Mouse (Mus musculus): ENCODE results near the gene Tubb1. TPM values are rescaled to one million over a fixed set of nuclear protein-coding genes. Genes with fewer than 3 reads are reported as not detected.

Tubb1 gene
- polyA plus RNA-seq, 1 experiment from 2014 or later = 6.6 TPM

GRCm38 (mm10) chr2:174438181-174438580, 12.3 kb upstream of the Tubb1 start:
- Histone ChIP-seq H3K27me3 (ENCODE audit: control insufficient read depth, insufficient read depth, low read length) (no peaks in the 10 kb centered on the region), H3K4me3 (ENCODE audit: low read depth, low read length) (peak overlapping the region; percentile 51), H3K36me3 (replicated peaks; ENCODE audit: control insufficient read depth, insufficient read depth, low read depth, low read length) (no peaks in the 10 kb centered on the region; the same call in 1 of the 2 replicates), H3K9me3 (replicated peaks; ENCODE audit: control insufficient read depth, low read length) (no peaks in the 10 kb centered on the region), H3K9ac (replicated peaks; ENCODE audit: low read length) (peak overlapping the region; percentile 67), H3K4me1 (ENCODE audit: control insufficient read depth, insufficient read depth, low read length) (no peaks in the 10 kb centered on the region), H3K27ac (replicated peaks; ENCODE audit: low read depth, low read length) (no peak overlapping the region), H3K4me2 (ENCODE audit: low read depth, low read length) (peak overlapping the region; percentile 80)
- DNase-seq (ENCODE audit: low spot score) (no peak), ATAC-seq (replicated peaks; ENCODE audit: insufficient number of reproducible peaks, low FRiP score, low TSS enrichment, low read depth) (no peak)
- WGBS = 64% methylated on average over 11 of the region's 11 CpGs

DNA sequence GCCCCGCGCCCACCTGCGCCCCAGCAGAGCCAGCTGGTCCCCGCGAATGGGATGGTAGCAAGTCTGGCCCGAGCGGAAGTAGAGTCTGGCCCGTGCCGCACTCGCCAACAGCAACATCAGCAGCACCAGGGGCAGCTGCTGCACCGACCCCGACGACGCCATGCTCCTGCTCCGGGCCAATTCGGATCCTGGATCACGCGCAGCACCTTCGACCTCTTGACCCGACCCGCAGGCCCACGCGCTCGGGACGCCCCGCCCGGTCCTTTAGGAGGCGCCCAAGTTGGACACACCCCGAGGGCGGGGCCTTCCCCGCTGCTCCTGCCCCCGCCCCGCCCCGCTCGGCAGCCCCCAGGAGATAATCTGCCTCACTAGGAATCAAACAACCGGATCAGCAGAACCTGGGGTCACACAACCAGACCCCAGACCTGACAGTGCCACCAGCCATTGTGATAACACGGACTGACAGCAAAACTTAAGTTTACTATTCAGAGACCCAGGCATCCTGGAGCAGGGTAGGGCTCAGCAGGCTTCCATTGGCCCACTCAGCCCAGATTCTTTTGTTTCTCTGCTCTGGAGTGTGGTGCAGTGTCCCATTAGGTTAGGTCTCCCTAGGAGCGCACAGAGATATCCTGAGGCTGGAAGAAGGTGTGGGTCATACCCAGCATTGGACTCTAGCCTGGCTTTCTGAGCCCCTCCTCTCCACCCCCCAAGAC, 11.6 kb upstream of the Tubb1 start, which contains the start of gene Ctsz:
Gene Ctsz (minus strand): TSS at position 303 of the 713 bp plus-strand sequence.
- Histone ChIP-seq H3K9me3 (replicated peaks; ENCODE audit: control insufficient read depth, low read length) (no peaks in the 10 kb centered on the region), H3K4me3 (ENCODE audit: low read depth, low read length) (peak within 1 kb of the TSS; percentile 51), H3K27me3 (ENCODE audit: control insufficient read depth, insufficient read depth, low read length) (no peaks in the 10 kb centered on the region), H3K27ac (replicated peaks; ENCODE audit: low read depth, low read length) (no peak within 1 kb of the TSS), H3K9ac (replicated peaks; ENCODE audit: low read length) (peak within 1 kb of the TSS; percentile 67), H3K36me3 (replicated peaks; ENCODE audit: control insufficient read depth, insufficient read depth, low read depth, low read length) (no peaks in the 10 kb centered on the region; the same call in 1 of the 2 replicates), H3K4me2 (ENCODE audit: low read depth, low read length) (peak within 1 kb of the TSS; percentile 80), H3K4me1 (ENCODE audit: control insufficient read depth, insufficient read depth, low read length) (no peaks in the 10 kb centered on the region)
- ATAC-seq (replicated peaks; ENCODE audit: insufficient number of reproducible peaks, low FRiP score, low TSS enrichment, low read depth) = peak; percentile 72
- peak; percentile 76 for DNase-seq (ENCODE audit: low spot score)
- WGBS = under 1% methylated on average over 37 of the region's 38 CpGs

GRCm38 (mm10) chr2:174439450-174439838, 11.1 kb upstream of the Tubb1 start:
- H3K27ac ChIP-seq (replicated peaks; ENCODE audit: low read depth, low read length) = no peak overlapping the region
- ATAC-seq (replicated peaks; ENCODE audit: insufficient number of reproducible peaks, low FRiP score, low TSS enrichment, low read depth) (no peak), DNase-seq (ENCODE audit: low spot score) (no peak)
- H3K27me3 ChIP-seq (ENCODE audit: control insufficient read depth, insufficient read depth, low read length) = no peaks in the 10 kb centered on the region
- no peaks in the 10 kb centered on the region; the same call in 1 of the 2 replicates for H3K36me3 ChIP-seq (replicated peaks; ENCODE audit: control insufficient read depth, insufficient read depth, low read depth, low read length)
- 50% methylated on average over 5 of the region's 5 CpGs for WGBS
- no peak overlapping the region for H3K4me2 ChIP-seq (ENCODE audit: low read depth, low read length)
- H3K4me1 ChIP-seq (ENCODE audit: control insufficient read depth, insufficient read depth, low read length) = no peaks in the 10 kb centered on the region
- H3K4me3 ChIP-seq (ENCODE audit: low read depth, low read length) = no peak overlapping the region
- H3K9me3 ChIP-seq (replicated peaks; ENCODE audit: control insufficient read depth, low read length) = no peaks in the 10 kb centered on the region
- no peak overlapping the region for H3K9ac ChIP-seq (replicated peaks; ENCODE audit: low read length)

GRCm38 (mm10) chr2:174439961-174440360, 10.5 kb upstream of the Tubb1 start:
- H3K4me1 ChIP-seq (ENCODE audit: control insufficient read depth, insufficient read depth, low read length) = no peaks in the 10 kb centered on the region
- ATAC-seq (replicated peaks; ENCODE audit: insufficient number of reproducible peaks, low FRiP score, low TSS enrichment, low read depth) = no peak
- no peaks in the 10 kb centered on the region; the same call in 1 of the 2 replicates for H3K36me3 ChIP-seq (replicated peaks; ENCODE audit: control insufficient read depth, insufficient read depth, low read depth, low read length)
- no peak overlapping the region for H3K27ac ChIP-seq (replicated peaks; ENCODE audit: low read depth, low read length)
- no peak overlapping the region for H3K9ac ChIP-seq (replicated peaks; ENCODE audit: low read length)
- H3K4me2 ChIP-seq (ENCODE audit: low read depth, low read length) = no peak overlapping the region
- WGBS = 80% methylated on average over 9 of the region's 9 CpGs
- no peak overlapping the region for H3K4me3 ChIP-seq (ENCODE audit: low read depth, low read length)
- DNase-seq (ENCODE audit: low spot score) = no peak
- H3K9me3 ChIP-seq (replicated peaks; ENCODE audit: control insufficient read depth, low read length) = no peaks in the 10 kb centered on the region
- H3K27me3 ChIP-seq (ENCODE audit: control insufficient read depth, insufficient read depth, low read length) = no peaks in the 10 kb centered on the region

DNA sequence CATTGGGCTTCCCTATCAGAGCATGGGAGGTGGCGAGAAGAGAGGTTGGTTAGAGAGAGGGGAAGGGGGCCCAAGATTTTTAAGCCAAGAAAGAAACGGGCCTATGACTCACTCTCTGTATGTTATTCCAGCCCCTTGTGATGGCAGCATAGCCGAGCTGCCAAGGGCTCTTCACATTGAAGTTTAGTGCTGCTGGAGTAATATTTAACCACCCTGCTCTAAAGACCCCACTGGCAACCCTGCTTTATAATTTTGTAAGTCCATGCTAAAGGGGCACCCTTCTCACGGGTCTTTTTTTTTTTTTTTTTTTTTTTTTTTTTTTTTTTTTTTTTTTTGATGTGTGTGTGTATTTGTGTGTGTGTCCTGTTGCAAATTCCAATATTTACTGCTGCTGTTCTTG, 8.6 kb upstream of the Tubb1 start:
- Histone ChIP-seq H3K4me3 (ENCODE audit: low read depth, low read length) (no peak overlapping the region), H3K4me1 (ENCODE audit: control insufficient read depth, insufficient read depth, low read length) (no peaks in the 10 kb centered on the region), H3K27me3 (ENCODE audit: control insufficient read depth, insufficient read depth, low read length) (no peaks in the 10 kb centered on the region), H3K9ac (replicated peaks; ENCODE audit: low read length) (no peak overlapping the region), H3K27ac (replicated peaks; ENCODE audit: low read depth, low read length) (no peak overlapping the region), H3K4me2 (ENCODE audit: low read depth, low read length) (no peak overlapping the region), H3K9me3 (replicated peaks; ENCODE audit: control insufficient read depth, low read length) (no peaks in the 10 kb centered on the region), H3K36me3 (replicated peaks; ENCODE audit: control insufficient read depth, insufficient read depth, low read depth, low read length) (no peaks in the 10 kb centered on the region)
- DNase-seq (ENCODE audit: low spot score) = no peak
- WGBS = 74% methylated on average over 4 of the region's 4 CpGs
- ATAC-seq (replicated peaks; ENCODE audit: insufficient number of reproducible peaks, low FRiP score, low TSS enrichment, low read depth) = no peak

- no peak overlapping the region for H3K4me2 ChIP-seq (ENCODE audit: low read depth, low read length)
- DNase-seq (ENCODE audit: low spot score) = no peak
- no peak overlapping the region for H3K9ac ChIP-seq (replicated peaks; ENCODE audit: low read length)
- no peak overlapping the region for H3K4me3 ChIP-seq (ENCODE audit: low read depth, low read length)
- no peaks in the 10 kb centered on the region for H3K9me3 ChIP-seq (replicated peaks; ENCODE audit: control insufficient read depth, low read length)
- no peaks in the 10 kb centered on the region for H3K27me3 ChIP-seq (ENCODE audit: control insufficient read depth, insufficient read depth, low read length)
- no peak overlapping the region for H3K27ac ChIP-seq (replicated peaks; ENCODE audit: low read depth, low read length)
- H3K4me1 ChIP-seq (ENCODE audit: control insufficient read depth, insufficient read depth, low read length) = no peaks in the 10 kb centered on the region
- ATAC-seq (replicated peaks; ENCODE audit: insufficient number of reproducible peaks, low FRiP score, low TSS enrichment, low read depth) = no peak
- 87% methylated on average over 9 of the region's 9 CpGs for whole genome bisulfite sequencing
- no peaks in the 10 kb centered on the region for H3K36me3 ChIP-seq (replicated peaks; ENCODE audit: control insufficient read depth, insufficient read depth, low read depth, low read length)
Observed at GRCm38 (mm10) chr2:174442460-174442859, 8.0 kb upstream of the Tubb1 start.

DNA sequence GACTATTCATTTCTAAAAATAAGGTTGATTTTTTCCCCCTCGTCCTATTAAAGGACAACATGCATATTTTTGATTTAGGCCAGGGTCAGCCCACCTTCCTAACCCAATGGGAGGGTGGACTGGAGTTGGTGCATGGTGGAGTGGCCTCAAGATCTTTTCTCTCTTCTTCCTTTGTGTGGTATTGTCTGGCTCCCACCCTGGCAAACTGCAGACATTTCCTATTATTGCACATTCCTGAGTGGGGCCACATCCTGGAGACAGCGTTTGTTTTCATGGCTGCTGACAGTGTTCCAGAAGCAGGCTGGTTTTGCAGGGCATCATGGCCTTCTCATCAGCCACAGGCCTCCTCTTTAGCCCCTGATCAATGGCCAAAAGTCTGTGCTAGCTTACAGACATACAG, 7.4 kb upstream of the Tubb1 start:
- no peak overlapping the region for H3K4me3 ChIP-seq (ENCODE audit: low read depth, low read length)
- H3K9ac ChIP-seq (replicated peaks; ENCODE audit: low read length) = no peak overlapping the region
- H3K27ac ChIP-seq (replicated peaks; ENCODE audit: low read depth, low read length) = no peak overlapping the region
- H3K27me3 ChIP-seq (ENCODE audit: control insufficient read depth, insufficient read depth, low read length) = no peaks in the 10 kb centered on the region
- H3K4me2 ChIP-seq (ENCODE audit: low read depth, low read length) = no peak overlapping the region
- no peaks in the 10 kb centered on the region for H3K36me3 ChIP-seq (replicated peaks; ENCODE audit: control insufficient read depth, insufficient read depth, low read depth, low read length)
- ATAC-seq (replicated peaks; ENCODE audit: insufficient number of reproducible peaks, low FRiP score, low TSS enrichment, low read depth) (no peak), DNase-seq (ENCODE audit: low spot score) (no peak)
- no peaks in the 10 kb centered on the region for H3K4me1 ChIP-seq (ENCODE audit: control insufficient read depth, insufficient read depth, low read length)
- no peaks in the 10 kb centered on the region for H3K9me3 ChIP-seq (replicated peaks; ENCODE audit: control insufficient read depth, low read length)
- WGBS = 61% methylated on average over 2 of the region's 2 CpGs

DNA sequence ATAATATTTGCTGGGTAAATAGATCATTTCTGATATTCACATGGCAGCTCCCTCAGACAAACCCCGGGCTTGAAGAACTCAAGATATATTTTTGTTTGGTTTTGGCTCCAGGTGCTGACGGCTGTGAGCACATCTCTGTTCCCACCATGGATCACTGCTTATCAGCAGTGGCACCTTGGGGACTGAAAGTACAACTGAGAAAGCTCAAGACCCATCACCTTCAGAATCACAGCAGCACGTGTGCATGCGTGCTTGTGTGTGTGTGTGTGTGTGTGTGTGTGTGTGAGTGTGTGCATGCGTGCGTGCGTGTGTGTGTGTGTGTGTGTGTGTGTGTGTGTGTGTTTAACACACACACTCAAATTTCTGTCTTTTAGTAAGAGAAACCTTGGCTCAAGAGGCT, 6.1 kb upstream of the Tubb1 start:
- ATAC-seq (replicated peaks; ENCODE audit: insufficient number of reproducible peaks, low FRiP score, low TSS enrichment, low read depth) = no peak
- H3K4me2 ChIP-seq (ENCODE audit: low read depth, low read length) = no peak overlapping the region
- no peak overlapping the region for H3K4me3 ChIP-seq (ENCODE audit: low read depth, low read length)
- H3K27me3 ChIP-seq (ENCODE audit: control insufficient read depth, insufficient read depth, low read length) = no peaks in the 10 kb centered on the region
- no peak for DNase-seq (ENCODE audit: low spot score)
- no peak overlapping the region for H3K9ac ChIP-seq (replicated peaks; ENCODE audit: low read length)
- H3K36me3 ChIP-seq (replicated peaks; ENCODE audit: control insufficient read depth, insufficient read depth, low read depth, low read length) = no peaks in the 10 kb centered on the region
- no peaks in the 10 kb centered on the region for H3K9me3 ChIP-seq (replicated peaks; ENCODE audit: control insufficient read depth, low read length)
- WGBS = 94% methylated on average over 7 of the region's 7 CpGs
- no peak overlapping the region for H3K27ac ChIP-seq (replicated peaks; ENCODE audit: low read depth, low read length)
- H3K4me1 ChIP-seq (ENCODE audit: control insufficient read depth, insufficient read depth, low read length) = no peaks in the 10 kb centered on the region

All from embryonic facial prominence, embryonic 11.5 days (tissue).